Mouse (Mus musculus): Measurements from ENCODE around the gene Rps27rt. TPM values are rescaled to one million over a fixed set of nuclear protein-coding genes. Genes with fewer than 3 reads are reported as not detected.
"Not testable (repeated sequence)": the region's sequence is repeated elsewhere in the genome, so short reads cannot be mapped to it uniquely, and the experiment has no call there.

The Rps27rt gene
- polyA plus RNA-seq, 1 experiment from 2014 or later, result 215 TPM

GRCm38 (mm10) chr9:114977461-114978280 is 4.9 kb downstream of the Rps27rt start:
- no peaks in the 10 kb centered on the region for H3K36me3 ChIP-seq (replicated peaks)
- H3K27me3 ChIP-seq (ENCODE audit: poor library complexity, severe bottlenecking), result peaks cover 55% of the 10 kb centered on the region
- 9% methylated on average over 31 of the region's 31 CpGs for WGBS
- peaks cover 18% of the 10 kb centered on the region for H3K4me1 ChIP-seq
- no peak for DNase-seq (ENCODE audit: extremely low spot score, low spot score)
- H3K4me3 ChIP-seq, result peak overlapping the region; percentile 83
- H3K27ac ChIP-seq, result peak overlapping the region; percentile 89
- H3K9me3 ChIP-seq, result no peaks in the 10 kb centered on the region

GRCm38 (mm10) chr9:114966286-114966685 is 16.3 kb downstream of the Rps27rt start:
- H3K36me3 ChIP-seq (replicated peaks); H3K27me3 ChIP-seq (ENCODE audit: poor library complexity, severe bottlenecking); H3K9me3 ChIP-seq; H3K27ac ChIP-seq; H3K4me3 ChIP-seq; DNase-seq (ENCODE audit: extremely low spot score, low spot score); H3K4me1 ChIP-seq: not testable (repeated sequence)
- WGBS, result 86% methylated on average over 7 of the region's 7 CpGs

- no peaks in the 10 kb centered on the region for H3K27me3 ChIP-seq (ENCODE audit: poor library complexity, severe bottlenecking)
Measured at GRCm38 (mm10) chr9:114964093-114964492, 18.4 kb downstream of the Rps27rt start.

GRCm38 (mm10) chr9:114960844-114961243 is 21.7 kb downstream of the Rps27rt start:
- peaks cover 7% of the 10 kb centered on the region; the same call in 1 of the 2 replicates for H3K9me3 ChIP-seq
- no peaks in the 10 kb centered on the region for H3K4me1 ChIP-seq
- DNase-seq (ENCODE audit: extremely low spot score, low spot score), result no peak
- WGBS, result 92% methylated on average over 6 of the region's 6 CpGs
- H3K36me3 ChIP-seq (replicated peaks), result no peaks in the 10 kb centered on the region
- no peak overlapping the region for H3K4me3 ChIP-seq
- no peaks in the 10 kb centered on the region for H3K27me3 ChIP-seq (ENCODE audit: poor library complexity, severe bottlenecking)
- H3K27ac ChIP-seq, result no peak overlapping the region

More at GRCm38 (mm10) chr9:114964093-114964492, 18.4 kb downstream of the Rps27rt start:
- no peak for DNase-seq (ENCODE audit: extremely low spot score, low spot score)
- Histone ChIP-seq H3K9me3 (peaks cover 7% of the 10 kb centered on the region; the same call in 1 of the 2 replicates), H3K4me1 (no peaks in the 10 kb centered on the region), H3K4me3 (no peak overlapping the region), H3K27ac (no peak overlapping the region), H3K36me3 (replicated peaks) (no peaks in the 10 kb centered on the region)
- WGBS, result 74% methylated on average over 3 of the region's 3 CpGs

GRCm38 (mm10) chr9:114960043-114960789 is 22.3 kb downstream of the Rps27rt start:
- Histone ChIP-seq H3K4me1 (no peaks in the 10 kb centered on the region), H3K4me3 (no peak overlapping the region), H3K9me3 (peaks cover 5% of the 10 kb centered on the region; the same call in 1 of the 2 replicates), H3K27ac (no peak overlapping the region), H3K27me3 (ENCODE audit: poor library complexity, severe bottlenecking) (no peaks in the 10 kb centered on the region), H3K36me3 (replicated peaks) (no peaks in the 10 kb centered on the region)
- no peak for DNase-seq (ENCODE audit: extremely low spot score, low spot score)
- WGBS, result 88% methylated on average over 4 of the region's 4 CpGs

- Histone ChIP-seq H3K4me3 (no peak overlapping the region), H3K27ac (no peak overlapping the region), H3K4me1 (no peaks in the 10 kb centered on the region), H3K9me3 (peaks cover under 1% of the 10 kb centered on the region; the same call in 1 of the 2 replicates), H3K36me3 (replicated peaks) (no peaks in the 10 kb centered on the region), H3K27me3 (ENCODE audit: poor library complexity, severe bottlenecking) (no peaks in the 10 kb centered on the region)
- WGBS, result 43% methylated on average over 5 of the region's 5 CpGs
- DNase-seq (ENCODE audit: extremely low spot score, low spot score), result no peak
Measured at GRCm38 (mm10) chr9:114956945-114957344, 25.6 kb downstream of the Rps27rt start.

GRCm38 (mm10) chr9:114955340-114955739 is 27.2 kb downstream of the Rps27rt start:
- no peak for DNase-seq (ENCODE audit: extremely low spot score, low spot score)
- Histone ChIP-seq H3K27ac (no peak overlapping the region), H3K4me1 (0 out of 2 replicates have a peak, but pooled peaks cover 2% of the 10 kb centered on the region), H3K27me3 (ENCODE audit: poor library complexity, severe bottlenecking) (no peaks in the 10 kb centered on the region), H3K9me3 (no peaks in the 10 kb centered on the region), H3K4me3 (no peak overlapping the region), H3K36me3 (replicated peaks) (no peaks in the 10 kb centered on the region)
- WGBS, result 91% methylated on average over 11 of the region's 11 CpGs

GRCm38 (mm10) chr9:114952866-114953265 is 29.7 kb downstream of the Rps27rt start:
- 50% methylated on average over 1 of the region's 1 CpGs for WGBS

GRCm38 (mm10) chr9:114948395-114948794 is 34.1 kb downstream of the Rps27rt start:
- Histone ChIP-seq H3K9me3 (no peaks in the 10 kb centered on the region), H3K36me3 (replicated peaks) (no peaks in the 10 kb centered on the region), H3K4me1 (peaks cover 9% of the 10 kb centered on the region; the same call in 1 of the 2 replicates), H3K27ac (no peak overlapping the region), H3K27me3 (ENCODE audit: poor library complexity, severe bottlenecking) (no peaks in the 10 kb centered on the region), H3K4me3 (no peak overlapping the region)
- WGBS, result 72% methylated on average over 5 of the region's 5 CpGs
- DNase-seq (ENCODE audit: extremely low spot score, low spot score), result no peak

More at GRCm38 (mm10) chr9:114952866-114953265, 29.7 kb downstream of the Rps27rt start:
- Histone ChIP-seq H3K4me1 (peaks cover 9% of the 10 kb centered on the region; the same call in 1 of the 2 replicates), H3K9me3 (no peaks in the 10 kb centered on the region), H3K4me3 (no peak overlapping the region), H3K27ac (no peak overlapping the region), H3K36me3 (replicated peaks) (no peaks in the 10 kb centered on the region), H3K27me3 (ENCODE audit: poor library complexity, severe bottlenecking) (no peaks in the 10 kb centered on the region)
- DNase-seq (ENCODE audit: extremely low spot score, low spot score), result no peak

GRCm38 (mm10) chr9:114945576-114945975 is 37.0 kb downstream of the Rps27rt start:
- WGBS, result 85% methylated on average over 6 of the region's 6 CpGs
- H3K27ac ChIP-seq, result no peak overlapping the region
- H3K36me3 ChIP-seq (replicated peaks), result no peaks in the 10 kb centered on the region
- DNase-seq (ENCODE audit: extremely low spot score, low spot score), result no peak
- H3K27me3 ChIP-seq (ENCODE audit: poor library complexity, severe bottlenecking), result no peaks in the 10 kb centered on the region
- no peak overlapping the region for H3K4me3 ChIP-seq
- peaks cover 5% of the 10 kb centered on the region; the same call in 1 of the 2 replicates for H3K9me3 ChIP-seq
- peaks cover 9% of the 10 kb centered on the region; the same call in 1 of the 2 replicates for H3K4me1 ChIP-seq

GRCm38 (mm10) chr9:114944642-114945041 is 37.9 kb downstream of the Rps27rt start:
- H3K27ac ChIP-seq, result no peak overlapping the region
- no peak overlapping the region for H3K4me3 ChIP-seq
- 88% methylated on average over 3 of the region's 3 CpGs for WGBS
- no peak for DNase-seq (ENCODE audit: extremely low spot score, low spot score)
- no peaks in the 10 kb centered on the region for H3K36me3 ChIP-seq (replicated peaks)
- peaks cover under 1% of the 10 kb centered on the region; the same call in 1 of the 2 replicates for H3K4me1 ChIP-seq
- peaks cover 5% of the 10 kb centered on the region; the same call in 1 of the 2 replicates for H3K9me3 ChIP-seq
- H3K27me3 ChIP-seq (ENCODE audit: poor library complexity, severe bottlenecking), result no peaks in the 10 kb centered on the region

GRCm38 (mm10) chr9:114936687-114937086 is 45.9 kb downstream of the Rps27rt start:
- Histone ChIP-seq H3K9me3 (peaks cover under 1% of the 10 kb centered on the region; the same call in 1 of the 2 replicates), H3K36me3 (replicated peaks) (no peaks in the 10 kb centered on the region), H3K27ac (no peak overlapping the region), H3K27me3 (ENCODE audit: poor library complexity, severe bottlenecking) (peaks cover 10% of the 10 kb centered on the region), H3K4me3 (no peak overlapping the region), H3K4me1 (peaks cover 24% of the 10 kb centered on the region)
- DNase-seq (ENCODE audit: extremely low spot score, low spot score), result no peak
- WGBS, result 78% methylated on average over 2 of the region's 2 CpGs

Data from forebrain, embryonic 10.5 days (tissue).